ENCODE assay signal across 7 mouse cellular contexts in genomic region chr14:55721076-55721475, GRCm38 (mm10). TPM values are rescaled to one million over a fixed set of nuclear protein-coding genes. Genes with fewer than 3 reads are reported as not detected.
DNase-seq lines count a peak whose midpoint lies in the region; ATAC-seq and TF ChIP-seq lines count a peak whose summit lies in the region.

No protein-coding gene starts in this region.

- no peaks in the 10 kb centered on the region for H3K9me3 ChIP-seq in ES-Bruce4 (replicated peaks; ENCODE audit: control insufficient read depth, insufficient read depth, low read length, poor library complexity, severe bottlenecking)
- H3K9me3 ChIP-seq in hindbrain, embryonic 16.5 days (ENCODE audit: control insufficient read depth, low read length), result no peaks in the 10 kb centered on the region
- no peaks in the 10 kb centered on the region for H3K9me3 ChIP-seq in liver, embryonic 13.5 days (replicated peaks)

- no peak overlapping the region for H3K27ac ChIP-seq in ES-Bruce4 (ENCODE audit: insufficient read depth, low read length)
- no peak overlapping the region for H3K27ac ChIP-seq in bone marrow macrophage, adult 2 months (ENCODE audit: insufficient read depth, low read depth, low read length)
- no peak overlapping the region for H3K27ac ChIP-seq in hindbrain, embryonic 16.5 days (ENCODE audit: low read depth, low read length)
- peak overlapping the region; percentile 84; the same call in 1 of the 2 replicates for H3K27ac ChIP-seq in liver, embryonic 13.5 days

- WGBS in hindbrain, embryonic 16.5 days, result 77% methylated on average over 6 of the region's 6 CpGs
- 72% methylated on average over 6 of the region's 6 CpGs for WGBS in liver, embryonic 13.5 days (ENCODE audit: insufficient replicate concordance)

- H3K27me3 ChIP-seq in ES-Bruce4 (ENCODE audit: control insufficient read depth, insufficient read depth, low read length, poor library complexity, severe bottlenecking), result no peaks in the 10 kb centered on the region
- no peaks in the 10 kb centered on the region for H3K27me3 ChIP-seq in hindbrain, embryonic 16.5 days (replicated peaks; ENCODE audit: control insufficient read depth, insufficient read depth, low read length)
- H3K27me3 ChIP-seq in liver, embryonic 13.5 days, result no peaks in the 10 kb centered on the region

- H3K4me3 ChIP-seq in ES-Bruce4 (ENCODE audit: low read depth, low read length), result peak overlapping the region; percentile 10; the same call in 1 of the 2 replicates
- H3K4me3 ChIP-seq in bone marrow macrophage, adult 2 months (ENCODE audit: insufficient read depth, low read length), result peak overlapping the region; percentile 76
- peak overlapping the region; percentile 73 for H3K4me3 ChIP-seq in hindbrain, embryonic 16.5 days (ENCODE audit: low read length)
- H3K4me3 ChIP-seq in liver, embryonic 13.5 days (replicated peaks), result peak overlapping the region; percentile 81

- TF ChIP-seq POLR2A in ES-Bruce4 (IDR thresholded peaks at IDR 0.05; ENCODE audit: insufficient read depth, low read length), result no peak
- no peak for TF ChIP-seq POLR2A in bone marrow macrophage, adult 2 months (IDR thresholded peaks at IDR 0.05; ENCODE audit: borderline replicate concordance, low read depth, low read length)

- TF ChIP-seq EP300 in ES-Bruce4 (IDR thresholded peaks at IDR 0.05; ENCODE audit: insufficient read depth, low read depth, low read length), result no peak

- peak overlapping the region; percentile 55 for H3K4me2 ChIP-seq in hindbrain, embryonic 16.5 days (ENCODE audit: low read length)
- H3K4me2 ChIP-seq in liver, embryonic 13.5 days, result peak overlapping the region; percentile 89

- H3K36me3 ChIP-seq in ES-Bruce4 (ENCODE audit: control insufficient read depth, insufficient read depth, low read length, poor library complexity, severe bottlenecking), result peaks cover 22% of the 10 kb centered on the region
- peaks cover 9% of the 10 kb centered on the region for H3K36me3 ChIP-seq in hindbrain, embryonic 16.5 days (ENCODE audit: control insufficient read depth, insufficient read depth, low read length)
- H3K36me3 ChIP-seq in liver, embryonic 13.5 days, result peaks cover 30% of the 10 kb centered on the region

- no peak for DNase-seq in liver, embryonic 13.5 days
- no peak for DNase-seq in c-Kit-positive CD71-positive TER-119-positive erythroid progenitor cells, embryonic 14.5 days (ENCODE audit: low spot score)
- DNase-seq in ovary, adult 18-20 months (ENCODE audit: low spot score), result no peak

- no peaks in the 10 kb centered on the region for H3K4me1 ChIP-seq in ES-Bruce4 (ENCODE audit: control insufficient read depth, insufficient read depth, low read length)
- peaks cover 17% of the 10 kb centered on the region for H3K4me1 ChIP-seq in bone marrow macrophage, adult 2 months (ENCODE audit: control insufficient read depth, insufficient read depth, low read length)
- H3K4me1 ChIP-seq in hindbrain, embryonic 16.5 days (ENCODE audit: control insufficient read depth, insufficient read depth, low read depth, low read length), result peaks cover 8% of the 10 kb centered on the region
- peaks cover 41% of the 10 kb centered on the region for H3K4me1 ChIP-seq in liver, embryonic 13.5 days (replicated peaks)

- no peak for ATAC-seq in hindbrain, embryonic 16.5 days
- ATAC-seq in liver, embryonic 13.5 days (ENCODE audit: low read depth), result no peak
- no peak for ATAC-seq in activated CD4-positive, CD25-positive, alpha-beta regulatory T cell, adult 4 months

- peak overlapping the region; percentile 40 for H3K9ac ChIP-seq in ES-Bruce4 (ENCODE audit: low read depth, poor library complexity, severe bottlenecking)
- peak overlapping the region; percentile 78 for H3K9ac ChIP-seq in hindbrain, embryonic 16.5 days (ENCODE audit: low read depth, low read length)
- peak overlapping the region; percentile 80 for H3K9ac ChIP-seq in liver, embryonic 13.5 days

- TF ChIP-seq CTCF in ES-Bruce4 (IDR thresholded peaks at IDR 0.05; ENCODE audit: low read depth, low read length), result no peak
- TF ChIP-seq CTCF in bone marrow macrophage, adult 2 months (IDR thresholded peaks at IDR 0.05; ENCODE audit: low read depth, low read length), result no peak

RNA-seq across cellular contexts. Expression of gene Rabggta, which starts 1.0 kb away (rescaled TPM):
- polyA plus RNA-seq in ES-Bruce4 (2011; ENCODE audit: insufficient read depth, insufficient read length, low read depth, missing spikeins), result 39.6 and 42.5 TPM in 2 replicates
- 28.2 and 29.4 TPM in 2 replicates for polyA plus RNA-seq in bone marrow macrophage, adult 2 months (2012; ENCODE audit: insufficient read depth, insufficient read length, missing spikeins)
- polyA plus RNA-seq in hindbrain, embryonic 16.5 days (2015; fragmentation: Nextera tagmentation; extraction: Ambion mirVana), result 60.3 and 65.8 TPM in 2 replicates
- 12.9 and 14.7 TPM in 2 replicates for polyA plus RNA-seq in liver, embryonic 13.5 days (2015; fragmentation: Nextera tagmentation; extraction: Ambion mirVana)
- polyA plus RNA-seq in activated CD4-positive, CD25-positive, alpha-beta regulatory T cell, adult 4 months (2017; shearing (Covaris generic)), result 10 to 100 TPM; 53.3 to 60.8 TPM

RNA-seq across cellular contexts. Expression of gene Tgm1, which starts 7.3 kb away (rescaled TPM):
- 24.3 and 26.9 TPM in 2 replicates for polyA plus RNA-seq in ES-Bruce4 (2011; ENCODE audit: insufficient read depth, insufficient read length, low read depth, missing spikeins)
- 0.59 and 1.1 TPM in 2 replicates for polyA plus RNA-seq in bone marrow macrophage, adult 2 months (2012; ENCODE audit: insufficient read depth, insufficient read length, missing spikeins)
- polyA plus RNA-seq in hindbrain, embryonic 16.5 days (2015; fragmentation: Nextera tagmentation; extraction: Ambion mirVana), result 0.20 and 0.41 TPM in 2 replicates
- polyA plus RNA-seq in liver, embryonic 13.5 days (2015; fragmentation: Nextera tagmentation; extraction: Ambion mirVana), result 1.5 and 2.0 TPM in 2 replicates
- polyA plus RNA-seq in activated CD4-positive, CD25-positive, alpha-beta regulatory T cell, adult 4 months (2017; shearing (Covaris generic)), result not detected

RNA-seq across cellular contexts. Expression of gene Dhrs1, which starts 24.4 kb away (rescaled TPM):
- polyA plus RNA-seq in ES-Bruce4 (2011; ENCODE audit: insufficient read depth, insufficient read length, low read depth, missing spikeins), result 34.7 and 38.9 TPM in 2 replicates
- 117 and 120 TPM in 2 replicates for polyA plus RNA-seq in bone marrow macrophage, adult 2 months (2012; ENCODE audit: insufficient read depth, insufficient read length, missing spikeins)
- polyA plus RNA-seq in hindbrain, embryonic 16.5 days (2015; fragmentation: Nextera tagmentation; extraction: Ambion mirVana), result 85.9 and 90.3 TPM in 2 replicates
- 36.1 and 36.4 TPM in 2 replicates for polyA plus RNA-seq in liver, embryonic 13.5 days (2015; fragmentation: Nextera tagmentation; extraction: Ambion mirVana)
- polyA plus RNA-seq in activated CD4-positive, CD25-positive, alpha-beta regulatory T cell, adult 4 months (2017; shearing (Covaris generic)), result 10 to 100 TPM; 46.4 to 48.9 TPM

RNA-seq across cellular contexts. Expression of gene Nop9, which starts 24.4 kb away (rescaled TPM):
- 56.2 and 59.8 TPM in 2 replicates for polyA plus RNA-seq in ES-Bruce4 (2011; ENCODE audit: insufficient read depth, insufficient read length, low read depth, missing spikeins)
- 17.1 and 22.1 TPM in 2 replicates for polyA plus RNA-seq in bone marrow macrophage, adult 2 months (2012; ENCODE audit: insufficient read depth, insufficient read length, missing spikeins)
- 27.1 and 27.9 TPM in 2 replicates for polyA plus RNA-seq in hindbrain, embryonic 16.5 days (2015; fragmentation: Nextera tagmentation; extraction: Ambion mirVana)
- polyA plus RNA-seq in liver, embryonic 13.5 days (2015; fragmentation: Nextera tagmentation; extraction: Ambion mirVana), result 41.9 and 42.8 TPM in 2 replicates
- polyA plus RNA-seq in activated CD4-positive, CD25-positive, alpha-beta regulatory T cell, adult 4 months (2017; shearing (Covaris generic)), result 1 to 10 TPM; 6.0 to 8.2 TPM

RNA-seq across cellular contexts. Expression of gene Cideb, which starts 37.2 kb away (rescaled TPM):
- not detected in 2 replicates for polyA plus RNA-seq in ES-Bruce4 (2011; ENCODE audit: insufficient read depth, insufficient read length, low read depth, missing spikeins)
- 0.67 TPM in 1 of 2 replicates, not detected in the other for polyA plus RNA-seq in bone marrow macrophage, adult 2 months (2012; ENCODE audit: insufficient read depth, insufficient read length, missing spikeins)
- polyA plus RNA-seq in hindbrain, embryonic 16.5 days (2015; fragmentation: Nextera tagmentation; extraction: Ambion mirVana), result 0.17 and 0.63 TPM in 2 replicates
- polyA plus RNA-seq in liver, embryonic 13.5 days (2015; fragmentation: Nextera tagmentation; extraction: Ambion mirVana), result 21.1 and 21.3 TPM in 2 replicates
- not detected for polyA plus RNA-seq in activated CD4-positive, CD25-positive, alpha-beta regulatory T cell, adult 4 months (2017; shearing (Covaris generic))

Comparison
In these comparisons a context has a peak if more than half of its experiments do, and no peak if none do; other contexts are left out.
1. H3K4me3 ChIP-seq: peak in every context shown above with its lines; median percentile 81 in liver, embryonic 13.5 days; 76 in bone marrow macrophage, adult 2 months; 73 in hindbrain, embryonic 16.5 days; 10 in ES-Bruce4.